Mouse (Mus musculus) olfactory bulb, adult 2 months (tissue): ENCODE results near the gene Ttll9. TPM values are rescaled to one million over a fixed set of nuclear protein-coding genes. Genes with fewer than 3 reads are reported as not detected.

Experiments
- H3K27ac ChIP-seq: fragments of 200-500 bp; 2 replicates; pipeline ENCODE4 v1.5.1; 2012; ENCODE audit warnings: low read depth, low read length; ENCODE audit not compliant: insufficient read depth
- H3K4me1 ChIP-seq: fragments of 200-500 bp; 2 replicates; pipeline ENCODE4 v1.6.1; 2012; ENCODE audit warnings: low read length; ENCODE audit not compliant: control insufficient read depth, insufficient read depth
- H3K4me3 ChIP-seq: fragments of 200-500 bp; 2 replicates; pipeline ENCODE4 v1.5.1; 2012; ENCODE audit warnings: mild to moderate bottlenecking, low read depth, low read length, moderate library complexity; ENCODE audit not compliant: insufficient read depth
- CTCF ChIP-seq: fragments of 200-500 bp; IDR thresholded peaks from 2 replicates; pipeline ENCODE4 v1.5.1; 2012; ENCODE audit warnings: low read depth, mild to moderate bottlenecking, low read length, moderate library complexity; ENCODE audit not compliant: insufficient read depth
- POLR2A ChIP-seq: fragments of 200-500 bp; IDR thresholded peaks from 2 replicates; pipeline ENCODE4 v1.6.1; 2012; ENCODE audit warnings: mild to moderate bottlenecking, low read depth, low read length, moderate library complexity; ENCODE audit not compliant: insufficient read depth
- WGBS: fragments of 180-500 bp; shearing (Covaris S2); methylation state at CpG from one replicate; pipeline ENCODE4 v1.1.7; 2018; 5-methylcytosine and 5-hydroxymethylcytosine counted together
- polyA plus RNA-seq: library from polyadenylated mRNA; stranded (reverse); fragments of >200 nt; gene quantifications from 2 replicates; pipeline ENCODE4 v1.2.4, GENCODE M21; 2012; ENCODE audit warnings: low replicate concordance; ENCODE audit not compliant: missing spikeins, insufficient read depth, insufficient read length

The Ttll9 gene
- not detected in 2 replicates for polyA plus RNA-seq

DNA sequence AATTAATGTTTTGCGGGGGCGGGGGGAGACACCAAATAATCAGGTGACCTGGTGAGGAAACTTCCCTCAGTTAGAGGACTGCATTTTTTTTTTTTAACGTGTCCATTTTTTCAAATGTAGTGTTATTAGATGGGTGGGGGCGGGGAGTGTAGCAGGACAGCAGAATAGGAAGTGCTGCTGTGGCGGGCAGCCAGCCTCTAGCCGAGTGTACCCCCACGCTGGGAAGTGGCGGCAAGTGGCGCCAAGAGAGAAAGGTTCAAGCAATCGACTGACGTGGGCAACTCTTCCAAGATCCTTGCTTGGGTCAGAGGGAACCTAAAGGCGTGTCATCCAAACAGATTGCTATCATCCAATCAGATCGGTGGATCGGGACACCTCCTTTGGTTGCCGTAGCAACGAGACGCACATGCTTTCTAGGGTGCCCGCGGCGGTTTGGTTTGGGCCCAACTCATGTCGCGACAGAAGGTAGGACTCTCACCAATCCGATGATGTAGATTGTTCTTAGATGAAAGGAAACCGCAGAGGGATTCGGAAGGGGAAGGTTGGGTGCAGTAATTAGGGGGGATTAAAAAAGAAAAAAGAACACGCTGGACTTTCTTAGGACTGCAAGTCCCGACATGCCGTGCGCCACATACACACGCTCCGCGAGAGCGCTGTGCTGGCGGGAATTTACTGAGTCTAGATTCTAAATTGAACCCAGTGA is at the start of gene Ttll9:
TSS of gene Ttll9 (plus strand) at position 395 of the 703 bp plus-strand sequence.
- Histone ChIP-seq H3K4me1 (no peaks in the 10 kb centered on the region), H3K27ac (no peak within 1 kb of the TSS), H3K4me3 (peak within 1 kb of the TSS; percentile 49)
- TF ChIP-seq POLR2A = no peak
- no peak for TF ChIP-seq CTCF
- under 1% methylated on average over 34 of the region's 34 CpGs for WGBS

DNA sequence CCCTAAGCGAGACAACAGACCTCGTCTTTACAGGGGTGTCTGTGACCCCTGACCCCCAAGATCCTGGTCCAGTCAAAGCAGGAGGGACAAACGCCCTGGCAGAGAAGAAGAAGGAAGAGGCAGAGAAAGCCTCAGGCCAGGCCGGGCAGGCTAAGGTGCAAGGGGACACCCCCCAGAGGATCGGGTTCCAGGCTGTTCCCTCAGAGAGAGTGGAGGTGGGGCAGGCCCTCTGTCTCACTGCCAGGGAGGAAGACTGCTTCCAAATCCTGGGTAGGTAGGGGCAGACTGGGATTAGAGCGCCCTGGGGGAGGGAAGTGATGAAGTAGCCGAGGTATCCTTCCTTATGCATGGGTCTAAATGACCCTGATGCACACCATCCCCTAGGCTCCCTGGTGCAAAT is 48.8 kb upstream of the Ttll9 start:
- WGBS = 50% methylated on average over 7 of the region's 7 CpGs

DNA sequence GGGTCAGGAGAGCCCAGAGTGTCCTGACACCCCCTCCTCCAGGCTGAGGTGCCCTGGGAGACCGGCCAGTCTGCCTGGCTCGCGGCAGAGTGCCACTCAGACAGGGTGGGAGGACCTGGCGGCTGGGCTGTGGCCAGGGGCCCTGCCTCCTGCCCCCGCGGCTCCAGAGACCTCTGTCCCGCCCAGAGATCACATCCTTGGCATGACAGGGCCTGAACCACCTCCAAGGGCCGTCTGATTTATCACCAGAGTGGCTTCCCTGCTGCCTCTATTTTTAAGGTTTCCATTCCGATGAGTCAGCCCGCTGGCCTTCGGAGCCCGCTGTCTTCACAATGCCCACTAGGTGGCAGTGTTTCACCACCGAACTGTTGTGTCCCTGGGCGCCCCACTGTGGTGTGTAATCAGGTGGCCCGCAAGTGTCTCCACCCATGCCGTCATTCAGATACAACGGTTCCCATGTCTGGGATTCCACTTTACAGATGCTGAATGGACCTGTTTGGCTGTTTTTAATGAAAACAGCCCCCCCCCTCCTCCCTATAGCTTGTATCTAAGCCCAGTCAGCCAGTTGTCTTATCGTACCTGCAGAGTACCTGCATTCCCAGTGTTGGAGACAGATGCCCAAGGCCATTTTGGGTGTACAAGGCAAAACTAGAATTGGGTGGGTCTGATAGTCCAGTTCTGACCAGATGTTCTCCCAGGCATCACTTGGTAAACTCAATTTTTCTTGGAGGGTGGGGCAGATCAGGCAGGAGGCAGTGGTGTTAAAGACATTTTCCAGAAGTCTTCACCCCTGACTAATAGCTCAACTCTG is 47.8 kb upstream of the Ttll9 start:
- WGBS = 2% methylated on average over 18 of the region's 18 CpGs
- TF ChIP-seq POLR2A (no peak), CTCF (peak; percentile 88)
- peaks cover 5% of the 10 kb centered on the region for H3K4me1 ChIP-seq
- no peak overlapping the region for H3K27ac ChIP-seq
- H3K4me3 ChIP-seq = peak overlapping the region; percentile 20; the same call in 1 of the 2 replicates

More for the DNA sequence above, 48.8 kb upstream of the Ttll9 start:
- H3K4me3 ChIP-seq = no peak overlapping the region
- TF ChIP-seq POLR2A = no peak
- TF ChIP-seq CTCF = no peak
- no peak overlapping the region for H3K27ac ChIP-seq
- H3K4me1 ChIP-seq = peaks cover 5% of the 10 kb centered on the region

DNA sequence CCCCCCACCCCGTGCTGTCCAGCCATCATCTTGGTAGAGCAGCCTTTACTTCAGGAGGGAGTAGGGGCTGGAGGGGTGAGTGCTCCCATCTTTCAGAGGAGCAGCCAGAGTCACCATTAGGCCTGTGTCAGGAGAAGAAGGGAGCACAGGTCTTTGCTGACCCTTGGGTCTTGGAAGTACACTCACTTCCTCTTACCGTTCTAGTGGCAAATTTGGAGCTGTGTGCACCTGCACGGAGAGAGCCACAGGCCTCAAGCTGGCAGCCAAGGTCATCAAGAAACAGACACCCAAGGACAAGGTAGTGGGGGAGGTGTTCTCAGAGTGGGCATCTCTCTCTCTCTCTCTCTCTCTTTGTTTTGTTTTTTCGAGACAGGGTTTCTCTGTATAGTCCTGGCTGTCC is 46.8 kb upstream of the Ttll9 start:
- WGBS = 72% methylated on average over 4 of the region's 4 CpGs
- Histone ChIP-seq H3K4me1 (peaks cover 5% of the 10 kb centered on the region), H3K27ac (no peak overlapping the region), H3K4me3 (no peak overlapping the region)
- TF ChIP-seq CTCF (no peak), POLR2A (no peak)

DNA sequence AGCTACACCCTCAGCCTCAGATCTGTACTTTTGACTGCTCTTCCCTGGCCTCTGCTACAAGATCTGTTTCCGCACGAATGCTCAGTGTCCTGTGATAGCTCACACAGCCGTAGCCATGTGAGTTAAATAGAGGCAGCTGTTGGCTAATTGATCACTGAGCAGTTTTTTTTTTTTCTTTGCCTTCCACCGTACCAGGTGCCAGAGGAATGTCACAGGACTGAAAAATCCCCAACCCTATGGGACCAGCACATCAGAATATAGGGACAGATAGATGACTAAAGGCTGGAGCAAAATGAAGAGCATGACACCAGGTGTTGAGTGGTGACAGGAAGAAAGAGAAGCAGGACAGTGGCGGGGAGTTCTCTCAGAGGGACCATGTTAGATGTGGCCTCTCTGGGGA is 46.2 kb upstream of the Ttll9 start:
- Histone ChIP-seq H3K27ac (no peak overlapping the region), H3K4me1 (peaks cover 5% of the 10 kb centered on the region), H3K4me3 (no peak overlapping the region)
- WGBS = 69% methylated on average over 5 of the region's 5 CpGs
- no peak for TF ChIP-seq POLR2A

DNA sequence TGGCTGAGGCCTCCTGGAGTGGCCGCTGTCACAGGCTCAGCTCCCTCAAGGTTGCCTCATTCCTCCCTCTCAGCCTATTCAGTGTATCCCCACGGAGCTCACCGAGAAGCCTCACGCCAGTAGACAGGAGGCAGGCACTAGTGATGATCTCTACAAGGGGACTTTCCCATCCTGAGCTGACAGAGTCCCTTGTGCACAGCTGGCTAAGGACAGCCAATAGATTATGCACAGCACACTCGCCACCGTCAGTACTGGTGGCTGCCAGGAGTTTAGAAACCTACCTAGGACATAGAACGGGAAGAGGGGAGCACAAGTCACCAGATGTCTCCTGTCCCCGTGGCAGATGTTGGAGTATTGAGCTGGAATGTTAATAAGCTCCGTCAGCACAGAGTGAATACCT is 44.6 kb upstream of the Ttll9 start:
- H3K4me3 ChIP-seq = no peak overlapping the region
- H3K27ac ChIP-seq = no peak overlapping the region
- H3K4me1 ChIP-seq = peaks cover 5% of the 10 kb centered on the region
- no peak for TF ChIP-seq CTCF
- TF ChIP-seq POLR2A = no peak
- 68% methylated on average over 9 of the region's 9 CpGs for WGBS

DNA sequence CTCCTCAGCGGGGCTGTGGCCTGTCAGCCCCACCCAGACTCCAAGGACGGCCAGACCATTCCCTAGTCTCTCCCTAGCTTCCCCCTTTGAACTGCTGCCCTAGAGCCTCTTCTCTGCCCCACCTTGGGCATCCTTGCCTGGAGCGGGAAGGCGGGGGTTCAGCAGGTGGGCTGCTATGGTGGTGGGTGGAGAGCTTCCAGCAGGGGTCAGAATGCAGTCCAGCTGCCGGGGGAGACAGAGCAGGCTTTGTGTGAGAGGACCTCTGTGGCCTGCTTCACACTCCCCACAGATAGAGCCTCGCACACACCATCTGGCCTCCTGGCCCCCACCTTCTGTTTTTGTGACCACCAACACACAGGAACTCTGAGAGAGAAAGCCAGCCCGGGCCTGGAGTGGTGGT is 39.9 kb upstream of the Ttll9 start:
- peaks cover 7% of the 10 kb centered on the region for H3K4me1 ChIP-seq
- H3K27ac ChIP-seq = no peak overlapping the region
- no peak overlapping the region for H3K4me3 ChIP-seq
- 68% methylated on average over 7 of the region's 7 CpGs for WGBS
- TF ChIP-seq POLR2A = no peak
- no peak for TF ChIP-seq CTCF

DNA sequence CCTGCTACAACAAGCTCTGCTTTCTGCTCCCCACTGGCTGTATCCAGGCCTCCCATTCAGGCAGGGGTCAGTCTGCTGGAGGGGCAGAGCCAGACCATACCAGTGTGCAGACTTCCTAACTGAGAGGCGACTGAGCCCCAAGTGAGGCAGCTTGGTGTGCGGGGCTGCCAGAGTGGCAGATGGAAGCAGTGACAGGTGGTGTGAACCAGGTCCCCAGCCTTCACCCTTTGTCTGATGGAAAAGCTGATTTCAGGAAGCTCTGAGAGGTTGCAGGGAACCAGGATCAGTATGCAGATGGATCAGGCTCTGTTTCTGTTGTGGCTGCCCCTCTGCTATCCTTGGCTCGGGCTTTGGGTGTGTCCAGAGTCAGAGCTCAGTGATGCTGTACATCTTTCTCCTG is 38.7 kb upstream of the Ttll9 start:
- 91% methylated on average over 3 of the region's 3 CpGs for WGBS
- no peak overlapping the region for H3K4me3 ChIP-seq
- H3K27ac ChIP-seq = no peak overlapping the region
- peaks cover 15% of the 10 kb centered on the region for H3K4me1 ChIP-seq
- TF ChIP-seq POLR2A (no peak), CTCF (no peak)

DNA sequence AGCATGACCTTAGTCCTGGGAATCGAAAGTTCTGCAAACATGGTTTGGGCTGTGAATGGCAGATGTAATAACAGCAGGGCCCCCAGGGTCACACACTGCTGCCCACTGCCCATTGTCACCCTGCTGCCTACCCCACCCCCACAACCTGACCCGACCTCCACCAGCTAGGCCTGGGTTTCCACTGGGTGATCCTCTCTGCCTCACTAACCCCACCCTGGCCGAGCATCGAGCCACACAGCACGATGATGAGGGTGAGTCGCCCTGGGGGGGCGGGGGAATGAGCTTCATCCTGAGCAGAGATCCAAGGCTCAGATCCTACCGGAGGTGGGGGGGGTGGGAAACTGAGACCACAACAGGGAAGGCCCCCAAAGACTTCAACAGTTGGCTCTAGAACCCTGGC is 38.2 kb upstream of the Ttll9 start:
- H3K27ac ChIP-seq = no peak overlapping the region
- TF ChIP-seq CTCF (no peak), POLR2A (no peak)
- no peak overlapping the region for H3K4me3 ChIP-seq
- 80% methylated on average over 8 of the region's 8 CpGs for WGBS
- peaks cover 15% of the 10 kb centered on the region for H3K4me1 ChIP-seq
